In the genomic region with DNA sequence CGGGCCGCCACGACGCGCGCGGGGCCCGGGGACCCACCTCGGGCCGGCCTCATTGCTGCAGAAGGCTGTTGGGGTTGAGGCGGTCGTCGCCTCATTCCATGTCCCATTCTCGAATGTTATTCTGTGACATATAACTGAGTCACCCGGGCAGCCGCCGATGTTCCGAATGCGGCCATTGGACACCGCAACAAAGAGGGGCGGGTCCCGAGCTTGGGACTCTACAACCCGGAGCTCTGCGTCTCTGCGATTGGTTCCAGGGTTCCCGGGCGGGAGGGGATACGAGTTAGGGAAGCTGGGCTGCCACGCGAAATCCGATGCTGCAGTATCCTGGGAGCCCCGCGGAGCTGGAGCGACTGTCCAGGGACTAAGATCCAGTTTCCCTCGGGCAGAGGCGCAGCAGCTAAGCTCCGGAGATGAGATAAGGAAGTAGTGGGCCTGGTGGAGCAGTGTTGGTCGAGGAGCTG, we compare ENCODE assay signal across 1 mouse cellular context.
TF ChIP-seq lines count a peak whose summit lies in the region.

A gene (minus strand): TSS at position 197 of the 464 bp plus-strand sequence.

TF ChIP-seq in CH12.LX, 34 proteins besides CTCF, POLR2A, EP300 and RAD21 (continued from another document):
- TF ChIP-seq JUND (conservative IDR thresholded peaks at IDR 0.05; ENCODE audit: low read depth, low read length) (no peak), ZNF384 (IDR thresholded peaks at IDR 0.05; ENCODE audit: low read depth, low read length) (no peak), MAFK (IDR thresholded peaks at IDR 0.05; ENCODE audit: insufficient replicate concordance, low read length) (no peak), USF1 (IDR thresholded peaks at IDR 0.05; ENCODE audit: low read depth, low read length) (no peak), TCF12 (IDR thresholded peaks at IDR 0.05; ENCODE audit: low read depth, low read length) (no peak), ZC3H11A (IDR thresholded peaks at IDR 0.05; ENCODE audit: low read depth, low read length) (no peak), KAT2A (IDR thresholded peaks at IDR 0.05; ENCODE audit: insufficient replicate concordance, low read length) (no peak), MAX (IDR thresholded peaks at IDR 0.05; ENCODE audit: low read length) (no peak), BHLHE40 (IDR thresholded peaks at IDR 0.05; ENCODE audit: low read depth, low read length) (no peak), CHD1 (IDR thresholded peaks at IDR 0.05; ENCODE audit: low read depth, low read length) (no peak)
